Mouse (Mus musculus) forebrain, embryonic 15.5 days (tissue): ENCODE measurements around the gene Smad5. TPM values are rescaled to one million over a fixed set of nuclear protein-coding genes. Genes with fewer than 3 reads are reported as not detected.

Experiments used
- ATAC-seq: fragments of 200-750 bp; cut with Nextera tagmentation; replicated peaks from 2 replicates; pipeline ENCODE4 v1.8.0; 2017; ENCODE audit warnings: mild to moderate bottlenecking, moderate TSS enrichment, moderate library complexity
- H3K27ac ChIP-seq: fragments of 300-500 bp; sonication (generic); replicated peaks from 2 replicates; pipeline ENCODE4 v1.5.1; 2015; ENCODE audit warnings: mild to moderate bottlenecking, inconsistent platforms
- H3K27me3 ChIP-seq: fragments of 300-500 bp; sonication (generic); 2 replicates; pipeline ENCODE4 v1.6.1; 2015; ENCODE audit warnings: inconsistent platforms
- H3K36me3 ChIP-seq: fragments of 300-500 bp; sonication (generic); 2 replicates; pipeline ENCODE4 v1.6.1; 2015; ENCODE audit warnings: mild to moderate bottlenecking, inconsistent platforms
- H3K4me1 ChIP-seq: fragments of 300-500 bp; sonication (generic); 2 replicates; pipeline ENCODE4 v1.6.1; 2015; ENCODE audit warnings: inconsistent platforms
- H3K4me2 ChIP-seq: fragments of 300-500 bp; sonication (generic); replicated peaks from 2 replicates; pipeline ENCODE4 v1.6.1; 2015; ENCODE audit warnings: mild to moderate bottlenecking, inconsistent platforms
- H3K4me3 ChIP-seq: fragments of 300-500 bp; sonication (generic); 2 replicates; pipeline ENCODE4 v1.5.1; 2015; ENCODE audit warnings: mild to moderate bottlenecking, inconsistent platforms
- H3K9ac ChIP-seq: fragments of 300-500 bp; sonication (generic); replicated peaks from 2 replicates; pipeline ENCODE4 v1.6.1; 2015; ENCODE audit warnings: mild to moderate bottlenecking, inconsistent platforms
- H3K9me3 ChIP-seq: fragments of 300-500 bp; sonication (generic); 2 replicates; pipeline ENCODE4 v1.6.1; 2016; ENCODE audit warnings: inconsistent platforms
- WGBS: fragments of 180-500 bp; shearing (Covaris S2); methylation state at CpG from one replicate; pipeline ENCODE4 v1.1.7; 2015; ENCODE audit warnings: mixed read lengths; 5-methylcytosine and 5-hydroxymethylcytosine counted together
- polyA plus RNA-seq: library from polyadenylated mRNA; unstranded; fragments of >200 nt; fragmentation: Nextera tagmentation; extraction: Ambion mirVana; gene quantifications from 2 replicates; pipeline ENCODE4 v1.2.1, GENCODE M21; 2015

Gene Smad5
- polyA plus RNA-seq, 1 experiment from 2014 or later: 32.9 TPM

- H3K27ac ChIP-seq: peak overlapping the region; percentile 27; the same call in 1 of the 2 replicates
- 17% methylated on average over 6 of the region's 6 CpGs for WGBS
- ATAC-seq: peak; percentile 72
Measured at GRCm38 (mm10) chr13:56742325-56742901, 39.6 kb downstream of the Smad5 start.

GRCm38 (mm10) chr13:56746739-56747532 lies 44.1 kb downstream of the Smad5 start:
- 83% methylated on average over 10 of the region's 10 CpGs for WGBS
- peaks cover 13% of the 10 kb centered on the region for H3K4me1 ChIP-seq
- no peak overlapping the region for H3K27ac ChIP-seq
- H3K4me2 ChIP-seq: no peak overlapping the region
- no peaks in the 10 kb centered on the region for H3K36me3 ChIP-seq
- ATAC-seq: no peak
- peaks cover 2% of the 10 kb centered on the region for H3K27me3 ChIP-seq
- no peaks in the 10 kb centered on the region for H3K9me3 ChIP-seq
- no peak overlapping the region for H3K9ac ChIP-seq
- H3K4me3 ChIP-seq: no peak overlapping the region

More at GRCm38 (mm10) chr13:56742325-56742901, 39.6 kb downstream of the Smad5 start:
- H3K9me3 ChIP-seq: no peaks in the 10 kb centered on the region
- H3K4me2 ChIP-seq: no peak overlapping the region
- H3K27me3 ChIP-seq: no peaks in the 10 kb centered on the region
- peaks cover 25% of the 10 kb centered on the region for H3K36me3 ChIP-seq
- H3K4me3 ChIP-seq: no peak overlapping the region
- peaks cover 15% of the 10 kb centered on the region for H3K4me1 ChIP-seq
- H3K9ac ChIP-seq: no peak overlapping the region

- Histone ChIP-seq H3K9ac (no peak overlapping the region), H3K27me3 (peaks cover 7% of the 10 kb centered on the region), H3K9me3 (no peaks in the 10 kb centered on the region), H3K27ac (no peak overlapping the region), H3K36me3 (no peaks in the 10 kb centered on the region), H3K4me2 (no peak overlapping the region), H3K4me1 (peaks cover 14% of the 10 kb centered on the region), H3K4me3 (no peak overlapping the region)
- ATAC-seq: no peak
- 79% methylated on average over 8 of the region's 8 CpGs for WGBS
Measured at GRCm38 (mm10) chr13:56747554-56747953, 44.7 kb downstream of the Smad5 start.

- no peaks in the 10 kb centered on the region for H3K36me3 ChIP-seq
- no peak overlapping the region for H3K4me2 ChIP-seq
- H3K4me3 ChIP-seq: no peak overlapping the region
- H3K27ac ChIP-seq: no peak overlapping the region
- no peak for ATAC-seq
- H3K4me1 ChIP-seq: peaks cover 21% of the 10 kb centered on the region
- H3K9me3 ChIP-seq: no peaks in the 10 kb centered on the region
- WGBS: 89% methylated on average over 7 of the region's 7 CpGs
- peaks cover 25% of the 10 kb centered on the region for H3K27me3 ChIP-seq
- H3K9ac ChIP-seq: no peak overlapping the region
Measured at GRCm38 (mm10) chr13:56749377-56749776, 46.6 kb downstream of the Smad5 start.

- H3K4me1 ChIP-seq: peaks cover 21% of the 10 kb centered on the region
- H3K27me3 ChIP-seq: peaks cover 31% of the 10 kb centered on the region
- H3K4me2 ChIP-seq: no peak overlapping the region; the same call in 1 of the 2 replicates
- no peak for ATAC-seq
- H3K27ac ChIP-seq: no peak overlapping the region
- no peaks in the 10 kb centered on the region for H3K36me3 ChIP-seq
- no peaks in the 10 kb centered on the region for H3K9me3 ChIP-seq
- H3K4me3 ChIP-seq: no peak overlapping the region
- no peak overlapping the region for H3K9ac ChIP-seq
- 16% methylated on average over 5 of the region's 5 CpGs for WGBS
Measured at GRCm38 (mm10) chr13:56751774-56752173, 49.0 kb downstream of the Smad5 start.

- Histone ChIP-seq H3K9me3 (no peaks in the 10 kb centered on the region), H3K4me1 (peaks cover 21% of the 10 kb centered on the region), H3K4me2 (peak overlapping the region; percentile 96), H3K27ac (no peak overlapping the region), H3K36me3 (no peaks in the 10 kb centered on the region), H3K27me3 (peaks cover 31% of the 10 kb centered on the region), H3K9ac (peak overlapping the region; percentile 54), H3K4me3 (peak overlapping the region; percentile 48)
- under 1% methylated on average over 41 of the region's 41 CpGs for WGBS
- no peak for ATAC-seq
Measured at GRCm38 (mm10) chr13:56752474-56753191, 49.8 kb downstream of the Smad5 start.

- 0 out of 2 replicates have a peak, but pooled peaks have one; percentile 32 for ATAC-seq
- H3K9me3 ChIP-seq: no peaks in the 10 kb centered on the region
- H3K9ac ChIP-seq: peak within 1 kb of the TSS; percentile 54
- no peaks in the 10 kb centered on the region for H3K36me3 ChIP-seq
- H3K27me3 ChIP-seq: peaks cover 31% of the 10 kb centered on the region
- peaks cover 21% of the 10 kb centered on the region for H3K4me1 ChIP-seq
- peak within 1 kb of the TSS; percentile 48 for H3K4me3 ChIP-seq
- under 1% methylated on average over 70 of the region's 71 CpGs for WGBS
- no peak within 1 kb of the TSS for H3K27ac ChIP-seq
- peak within 1 kb of the TSS; percentile 96 for H3K4me2 ChIP-seq
Measured at GRCm38 (mm10) chr13:56753192-56753951, 50.6 kb downstream of the Smad5 start, which contains the start of gene Gm45623. Gene Gm45623 (minus strand): TSS chr13:56753827.

GRCm38 (mm10) chr13:56755871-56756270 lies 53.1 kb downstream of the Smad5 start:
- Histone ChIP-seq H3K4me1 (peaks cover 24% of the 10 kb centered on the region), H3K27ac (no peak overlapping the region), H3K27me3 (peaks cover 31% of the 10 kb centered on the region), H3K9me3 (no peaks in the 10 kb centered on the region), H3K4me3 (no peak overlapping the region), H3K9ac (no peak overlapping the region), H3K36me3 (no peaks in the 10 kb centered on the region), H3K4me2 (no peak overlapping the region)
- 59% methylated on average over 6 of the region's 6 CpGs for WGBS
- no peak for ATAC-seq

GRCm38 (mm10) chr13:56757201-56757600 lies 54.4 kb downstream of the Smad5 start:
- no peak overlapping the region for H3K27ac ChIP-seq
- no peaks in the 10 kb centered on the region for H3K9me3 ChIP-seq
- no peak for ATAC-seq
- H3K4me3 ChIP-seq: no peak overlapping the region
- H3K9ac ChIP-seq: no peak overlapping the region
- H3K27me3 ChIP-seq: peaks cover 27% of the 10 kb centered on the region; the same call in 1 of the 2 replicates
- WGBS: 40% methylated on average over 12 of the region's 12 CpGs
- H3K36me3 ChIP-seq: no peaks in the 10 kb centered on the region
- peaks cover 22% of the 10 kb centered on the region for H3K4me1 ChIP-seq
- H3K4me2 ChIP-seq: no peak overlapping the region

- H3K4me3 ChIP-seq: no peak overlapping the region
- no peak overlapping the region for H3K27ac ChIP-seq
- H3K9ac ChIP-seq: no peak overlapping the region
- H3K27me3 ChIP-seq: peaks cover 14% of the 10 kb centered on the region; the same call in 1 of the 2 replicates
- WGBS: 27% methylated on average over 6 of the region's 6 CpGs
- H3K9me3 ChIP-seq: no peaks in the 10 kb centered on the region
- ATAC-seq: no peak
- no peak overlapping the region for H3K4me2 ChIP-seq
- no peaks in the 10 kb centered on the region for H3K36me3 ChIP-seq
- peaks cover 22% of the 10 kb centered on the region for H3K4me1 ChIP-seq
Measured at GRCm38 (mm10) chr13:56758492-56758891, 55.7 kb downstream of the Smad5 start.

GRCm38 (mm10) chr13:56762446-56763229 lies 59.8 kb downstream of the Smad5 start:
- Histone ChIP-seq H3K4me3 (no peak overlapping the region), H3K9ac (no peak overlapping the region), H3K27ac (0 out of 2 replicates have a peak overlapping the region, but pooled peaks have one; percentile 35), H3K4me2 (no peak overlapping the region), H3K9me3 (no peaks in the 10 kb centered on the region), H3K36me3 (no peaks in the 10 kb centered on the region), H3K4me1 (peaks cover 20% of the 10 kb centered on the region), H3K27me3 (no peaks in the 10 kb centered on the region)
- ATAC-seq: peak; percentile 66
- 35% methylated on average over 13 of the region's 13 CpGs for WGBS
